In genomic region chr17:84188374-84188961, GRCm38 (mm10) we compare ENCODE assay signal across 8 mouse cellular contexts. TPM values are rescaled to one million over a fixed set of nuclear protein-coding genes. Genes with fewer than 3 reads are reported as not detected.
DNase-seq lines count a peak whose midpoint lies in the region; ATAC-seq lines count a peak whose summit lies in the region.

No protein-coding gene starts in this region.

- H3K4me3 ChIP-seq in hindbrain, embryonic 16.5 days (ENCODE audit: low read length), result peak overlapping the region; percentile 45

- peak; percentile 95 for DNase-seq in R1 (ENCODE audit: low read depth, low spot score)
- peak; percentile 60 to 78 for DNase-seq in cerebellum, postnatal 4 days (ENCODE audit: low spot score in 2 of 2)
- DNase-seq in gastrocnemius, adult 18-20 months (ENCODE audit: low spot score), result peak; percentile 93
- DNase-seq in left cerebral cortex, adult 18-20 months (ENCODE audit: low spot score in 2 of 2), result peak; percentile 71
- DNase-seq in right cerebral cortex, adult 18-20 months, result peak; percentile 84
- DNase-seq in urinary bladder, postnatal 10 days (ENCODE audit: low spot score), result peak; percentile 72

- no peaks in the 10 kb centered on the region for H3K36me3 ChIP-seq in hindbrain, embryonic 16.5 days (ENCODE audit: control insufficient read depth, insufficient read depth, low read length)

- H3K4me2 ChIP-seq in hindbrain, embryonic 16.5 days (ENCODE audit: low read length), result peak overlapping the region; percentile 94

- peak overlapping the region; percentile 89 for H3K27ac ChIP-seq in hindbrain, embryonic 16.5 days (ENCODE audit: low read depth, low read length)

- H3K4me1 ChIP-seq in hindbrain, embryonic 16.5 days (ENCODE audit: control insufficient read depth, insufficient read depth, low read depth, low read length), result peaks cover 17% of the 10 kb centered on the region

- peak; percentile 83 for ATAC-seq in hindbrain, embryonic 16.5 days
- ATAC-seq in megakaryocyte, adult 5-6 weeks (ENCODE audit: poor library complexity, severe bottlenecking), result peak; percentile 36

- WGBS in hindbrain, embryonic 16.5 days, result 3% methylated on average over 37 of the region's 38 CpGs

- H3K27me3 ChIP-seq in hindbrain, embryonic 16.5 days (replicated peaks; ENCODE audit: control insufficient read depth, insufficient read depth, low read length), result peaks cover 8% of the 10 kb centered on the region

- peak overlapping the region; percentile 57 for H3K9ac ChIP-seq in hindbrain, embryonic 16.5 days (ENCODE audit: low read depth, low read length)

- H3K9me3 ChIP-seq in hindbrain, embryonic 16.5 days (ENCODE audit: control insufficient read depth, low read length), result no peaks in the 10 kb centered on the region

RNA-seq across cellular contexts. Expression of gene Zfp36l2, which starts 0.7 kb away (rescaled TPM):
- total RNA-seq in gastrocnemius, adult 18-20 months (2021), result 10 to 100 TPM in 1 of 2 experiments, 1 to 10 TPM in 1; 7.4 to 10.8 TPM
- 3.9 and 4.2 TPM in 2 replicates for polyA plus RNA-seq in hindbrain, embryonic 16.5 days (2015; fragmentation: Nextera tagmentation; extraction: Ambion mirVana)
- total RNA-seq in left cerebral cortex, adult 18-20 months (2021), result 10 to 100 TPM; 24.8 to 25.1 TPM
- total RNA-seq in megakaryocyte, adult 5-6 weeks (2015), result 316 and 357 TPM in 2 replicates
- 121 and 168 TPM in 2 replicates for total RNA-seq in megakaryocyte, adult 5-6 weeks (2017)

Comparison
In these comparisons a context has a peak if more than half of its experiments do, and no peak if none do; other contexts are left out.
1. Peak in every context shown above with its lines: DNase-seq, ATAC-seq, H3K4me3 ChIP-seq and H3K27ac ChIP-seq.
2. RNA of gene Zfp36l2, which starts 0.7 kb away (total RNA-seq): 121 to 357 TPM in megakaryocyte, adult 5-6 weeks; 24.8 to 25.1 TPM in left cerebral cortex, adult 18-20 months and 7.4 to 10.8 TPM in gastrocnemius, adult 18-20 months; every median in the first group is over 4 times any median in the second.